Mouse (Mus musculus): ENCODE data around the gene Nmral1. TPM values are rescaled to one million over a fixed set of nuclear protein-coding genes. Genes with fewer than 3 reads are reported as not detected.
A peak's percentile ranks its signal among the peaks of the same experiment; 100 is the strongest.
"Not testable (repeated sequence)": the region's sequence is repeated elsewhere in the genome, so short reads cannot be mapped to it uniquely, and the experiment has no call there.

The Nmral1 gene
- total RNA-seq (2021): 10 to 100 TPM; 14.0 to 15.1 TPM
- long read RNA-seq, experiment 1, transcript Nmral1-204 (5 exons, 2,440 nt): major isoform, 5 of 7 reads
- long read RNA-seq, experiment 1, partial matches to known transcripts: 2 of 7 reads
- long read RNA-seq, experiment 1, other reads (novel, unspliced or antisense): 0 of 7 reads
- long read RNA-seq, experiment 2, transcript Nmral1-204 (5 exons, 2,440 nt): major isoform, 10 of 10 reads
- long read RNA-seq, experiment 2, partial matches to known transcripts: 0 of 10 reads
- long read RNA-seq, experiment 2, other reads (novel, unspliced or antisense): 0 of 10 reads

GRCm38 (mm10) chr16:4718753-4719518 is at the start of gene Nmral1:
TSS of gene Nmral1 (minus strand) at chr16:4719356.
- peak in 1 of 2 experiments; percentile 65 for DNase-seq (ENCODE audit: low spot score in 2 of 2)

- DNase-seq (ENCODE audit: low spot score in 2 of 2): no peak
Observed at GRCm38 (mm10) chr16:4768719-4769118, 49.6 kb upstream of the Nmral1 start.

GRCm38 (mm10) chr16:4767012-4767790 is 48.0 kb upstream of the Nmral1 start:
- peak in 1 of 2 experiments; percentile 22 for DNase-seq (ENCODE audit: low spot score in 2 of 2)

GRCm38 (mm10) chr16:4765852-4766251 is 46.7 kb upstream of the Nmral1 start:
- DNase-seq (ENCODE audit: low spot score in 2 of 2): no peak

- DNase-seq (ENCODE audit: low spot score in 2 of 2): no peak
Observed at GRCm38 (mm10) chr16:4763276-4763675, 44.1 kb upstream of the Nmral1 start.

GRCm38 (mm10) chr16:4762437-4762836 is 43.3 kb upstream of the Nmral1 start:
- DNase-seq (ENCODE audit: low spot score in 2 of 2): no peak

GRCm38 (mm10) chr16:4756660-4757335 is 37.6 kb upstream of the Nmral1 start:
- DNase-seq (ENCODE audit: low spot score in 2 of 2): not testable (repeated sequence)

GRCm38 (mm10) chr16:4754045-4754444 is 34.9 kb upstream of the Nmral1 start:
- no peak for DNase-seq (ENCODE audit: low spot score in 2 of 2)

- no peak for DNase-seq (ENCODE audit: low spot score in 2 of 2)
Observed at GRCm38 (mm10) chr16:4752155-4752554, 33.0 kb upstream of the Nmral1 start.

GRCm38 (mm10) chr16:4742186-4742585 is 23.0 kb upstream of the Nmral1 start:
- DNase-seq (ENCODE audit: low spot score in 2 of 2): no peak

- no peak for DNase-seq (ENCODE audit: low spot score in 2 of 2)
Observed at GRCm38 (mm10) chr16:4739994-4740393, 20.8 kb upstream of the Nmral1 start.

GRCm38 (mm10) chr16:4736262-4736661 is 17.1 kb upstream of the Nmral1 start:
- DNase-seq (ENCODE audit: low spot score in 2 of 2): no peak

- DNase-seq (ENCODE audit: low spot score in 2 of 2): no peak
Observed at GRCm38 (mm10) chr16:4730776-4731358, 11.7 kb upstream of the Nmral1 start.

- DNase-seq (ENCODE audit: low spot score in 2 of 2): no peak
Observed at GRCm38 (mm10) chr16:4727963-4728362, 8.8 kb upstream of the Nmral1 start.

- no peak for DNase-seq (ENCODE audit: low spot score in 2 of 2)
Observed at GRCm38 (mm10) chr16:4727526-4727925, 8.4 kb upstream of the Nmral1 start.

- DNase-seq (ENCODE audit: low spot score in 2 of 2): no peak
Observed at GRCm38 (mm10) chr16:4726528-4727128, 7.5 kb upstream of the Nmral1 start.

- DNase-seq (ENCODE audit: low spot score in 2 of 2): peak; percentile 92 to 94
Observed at GRCm38 (mm10) chr16:4725780-4726527, 6.8 kb upstream of the Nmral1 start, which contains the start of gene Hmox2. TSS of gene Hmox2 (plus strand) at chr16:4726361.

GRCm38 (mm10) chr16:4725266-4725665 is 6.1 kb upstream of the Nmral1 start:
- DNase-seq (ENCODE audit: low spot score in 2 of 2): no peak

- no peak for DNase-seq (ENCODE audit: low spot score in 2 of 2)
Observed at GRCm38 (mm10) chr16:4722915-4723209, 3.7 kb upstream of the Nmral1 start.

Measured in gastrocnemius, postnatal 4 days (tissue).